Mouse (Mus musculus): Measurements from ENCODE around the gene Zfp715. TPM values are rescaled to one million over a fixed set of nuclear protein-coding genes. Genes with fewer than 3 reads are reported as not detected.
"Not testable (repeated sequence)": the region's sequence is repeated elsewhere in the genome, so short reads cannot be mapped to it uniquely, and the experiment has no call there.

The Zfp715 gene
- polyA plus RNA-seq, 1 experiment from 2014 or later: 14.4 TPM

DNA sequence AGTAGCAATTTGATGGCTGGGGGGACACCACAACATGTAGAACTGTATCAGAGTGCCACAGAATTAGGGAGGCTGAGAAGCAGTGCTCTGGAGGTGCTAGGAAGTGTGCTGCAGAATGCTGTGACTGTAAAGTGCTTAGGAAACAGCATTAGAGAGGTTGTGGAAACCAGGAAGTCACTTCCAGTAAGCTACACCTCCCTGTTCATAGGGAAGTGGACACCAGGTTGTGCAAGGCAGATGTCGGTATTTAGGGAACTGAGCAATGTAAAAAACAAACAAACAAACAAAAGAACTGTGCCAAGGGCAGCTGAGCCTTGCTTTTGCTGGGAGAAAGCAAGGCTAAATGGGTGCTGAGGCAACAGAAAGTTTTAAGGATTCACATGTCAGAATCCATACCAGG, 39.6 kb downstream of the Zfp715 start:
- H3K27ac ChIP-seq (ENCODE audit: low read length): no peak overlapping the region
- no peak for ATAC-seq (ENCODE audit: insufficient read depth, low FRiP score)
- no peak overlapping the region for H3K4me3 ChIP-seq (replicated peaks; ENCODE audit: low read length)

DNA sequence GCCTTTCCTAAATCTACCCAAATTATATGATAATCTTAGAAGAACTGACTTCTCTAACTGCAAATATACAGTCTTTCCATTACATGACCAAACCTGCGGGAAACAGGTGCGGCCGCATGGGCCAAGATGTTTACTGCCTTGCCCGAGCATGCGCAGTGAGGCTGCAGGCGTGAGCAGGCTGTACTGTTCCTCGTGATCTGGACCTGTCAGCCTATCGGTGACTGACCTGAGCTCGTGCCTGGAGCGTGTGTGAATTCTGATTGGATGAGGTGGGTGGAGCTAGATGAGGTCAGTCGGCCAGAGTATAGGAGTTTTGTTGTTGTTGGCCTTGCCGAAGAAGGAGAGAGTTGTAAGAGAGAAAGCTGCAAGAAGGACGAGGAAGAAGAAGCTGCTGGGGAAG, 45.7 kb downstream of the Zfp715 start:
- not testable (repeated sequence) for H3K4me2 ChIP-seq (ENCODE audit: low read depth, low read length); H3K9ac ChIP-seq (ENCODE audit: low read length); H3K4me3 ChIP-seq (replicated peaks; ENCODE audit: low read length); H3K27me3 ChIP-seq (ENCODE audit: control insufficient read depth, insufficient read depth, low read length); H3K9me3 ChIP-seq (replicated peaks; ENCODE audit: control insufficient read depth, low read length); H3K36me3 ChIP-seq (ENCODE audit: control insufficient read depth, insufficient read depth, low read length); ATAC-seq (ENCODE audit: insufficient read depth, low FRiP score); H3K4me1 ChIP-seq (ENCODE audit: control insufficient read depth, insufficient read depth, low read length); H3K27ac ChIP-seq (ENCODE audit: low read length)
- WGBS: 85% methylated on average over 13 of the region's 13 CpGs

More for the DNA sequence above, 39.6 kb downstream of the Zfp715 start:
- Histone ChIP-seq H3K9ac (ENCODE audit: low read length) (no peak overlapping the region), H3K27me3 (ENCODE audit: control insufficient read depth, insufficient read depth, low read length) (no peaks in the 10 kb centered on the region), H3K4me1 (ENCODE audit: control insufficient read depth, insufficient read depth, low read length) (no peaks in the 10 kb centered on the region), H3K36me3 (ENCODE audit: control insufficient read depth, insufficient read depth, low read length) (no peaks in the 10 kb centered on the region), H3K9me3 (replicated peaks; ENCODE audit: control insufficient read depth, low read length) (no peaks in the 10 kb centered on the region), H3K4me2 (ENCODE audit: low read depth, low read length) (no peak overlapping the region)
- WGBS: 59% methylated on average over 1 of the region's 1 CpGs

DNA sequence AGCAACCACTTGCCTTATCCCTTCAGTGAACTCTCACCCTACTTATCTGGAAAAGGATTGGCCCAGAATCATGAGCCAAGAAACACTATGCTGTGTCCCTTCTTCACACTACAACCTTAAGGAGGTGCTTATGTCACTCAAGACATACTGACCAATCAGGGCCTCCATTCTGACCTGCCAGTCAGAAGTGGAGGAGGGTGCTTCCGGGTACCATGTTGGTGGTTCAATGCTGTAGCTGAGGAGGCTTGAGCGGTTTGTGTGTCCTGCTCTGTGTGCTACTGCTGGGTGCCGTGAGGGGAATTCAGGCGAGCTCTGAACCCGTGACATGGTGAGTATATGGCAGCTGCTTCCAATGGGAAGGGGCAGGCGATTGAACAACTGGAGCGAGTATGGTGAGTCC, 59.6 kb downstream of the Zfp715 start:
- 75% methylated on average over 7 of the region's 7 CpGs for WGBS
- no peaks in the 10 kb centered on the region for H3K9me3 ChIP-seq (replicated peaks; ENCODE audit: control insufficient read depth, low read length)
- no peak overlapping the region for H3K4me2 ChIP-seq (ENCODE audit: low read depth, low read length)
- no peak overlapping the region for H3K4me3 ChIP-seq (replicated peaks; ENCODE audit: low read length)
- no peaks in the 10 kb centered on the region for H3K27me3 ChIP-seq (ENCODE audit: control insufficient read depth, insufficient read depth, low read length)
- H3K4me1 ChIP-seq (ENCODE audit: control insufficient read depth, insufficient read depth, low read length): no peaks in the 10 kb centered on the region
- no peaks in the 10 kb centered on the region for H3K36me3 ChIP-seq (ENCODE audit: control insufficient read depth, insufficient read depth, low read length)
- no peak overlapping the region for H3K27ac ChIP-seq (ENCODE audit: low read length)
- no peak for ATAC-seq (ENCODE audit: insufficient read depth, low FRiP score)
- H3K9ac ChIP-seq (ENCODE audit: low read length): no peak overlapping the region

DNA sequence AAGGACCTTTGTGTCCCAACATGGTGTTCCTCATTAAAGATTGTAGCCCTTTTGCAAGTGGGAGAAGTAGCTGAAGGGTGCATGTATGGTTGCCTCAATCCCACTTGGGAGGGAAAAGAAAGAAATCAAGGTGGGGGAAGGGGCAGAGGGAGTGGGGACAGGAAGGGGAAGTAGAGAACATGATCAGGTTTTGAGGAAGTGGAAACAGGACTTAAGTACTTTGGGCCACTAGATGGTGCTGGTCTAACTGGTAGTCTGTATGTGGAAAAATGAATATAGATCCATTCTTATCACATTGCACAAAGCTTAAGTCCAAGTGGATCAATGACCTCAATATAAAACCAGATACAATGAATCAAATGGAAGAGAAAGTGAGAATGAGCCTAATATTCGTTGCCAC, 62.4 kb downstream of the Zfp715 start:
- not testable (repeated sequence) for H3K9me3 ChIP-seq (replicated peaks; ENCODE audit: control insufficient read depth, low read length); H3K27me3 ChIP-seq (ENCODE audit: control insufficient read depth, insufficient read depth, low read length); H3K9ac ChIP-seq (ENCODE audit: low read length); H3K4me1 ChIP-seq (ENCODE audit: control insufficient read depth, insufficient read depth, low read length); ATAC-seq (ENCODE audit: insufficient read depth, low FRiP score); H3K36me3 ChIP-seq (ENCODE audit: control insufficient read depth, insufficient read depth, low read length); H3K4me3 ChIP-seq (replicated peaks; ENCODE audit: low read length); H3K27ac ChIP-seq (ENCODE audit: low read length); H3K4me2 ChIP-seq (ENCODE audit: low read depth, low read length)
- WGBS: 81% methylated on average over 1 of the region's 1 CpGs

Other genes starting within 250 kb of the Zfp715 start
- gene Zfp936, start 199.1 kb downstream of the Zfp715 start, polyA plus RNA-seq (2015; fragmentation: Nextera tagmentation; extraction: Ambion mirVana): not detected in 2 replicates
- 0.15 and 0.27 TPM in 2 replicates for gene Siglecf, start 38.0 kb upstream of the Zfp715 start, polyA plus RNA-seq (2015; fragmentation: Nextera tagmentation; extraction: Ambion mirVana)
- 0.26 and 0.45 TPM in 2 replicates for gene Siglecg, start 94.9 kb upstream of the Zfp715 start, polyA plus RNA-seq (2015; fragmentation: Nextera tagmentation; extraction: Ambion mirVana)
- gene Lim2, start 114.4 kb upstream of the Zfp715 start, polyA plus RNA-seq (2015; fragmentation: Nextera tagmentation; extraction: Ambion mirVana): 0.29 TPM in 1 of 2 replicates, not detected in the other
- gene Nkg7, start 123.8 kb upstream of the Zfp715 start, polyA plus RNA-seq (2015; fragmentation: Nextera tagmentation; extraction: Ambion mirVana): 2.7 and 2.8 TPM in 2 replicates
- not detected in 2 replicates for gene Cldnd2, start 127.5 kb upstream of the Zfp715 start, polyA plus RNA-seq (2015; fragmentation: Nextera tagmentation; extraction: Ambion mirVana)
- gene Etfb, start 130.8 kb upstream of the Zfp715 start, polyA plus RNA-seq (2015; fragmentation: Nextera tagmentation; extraction: Ambion mirVana): 365 and 382 TPM in 2 replicates
- gene Gm45233, start 130.8 kb upstream of the Zfp715 start, polyA plus RNA-seq (2015; fragmentation: Nextera tagmentation; extraction: Ambion mirVana): 0.62 TPM in 1 of 2 replicates, not detected in the other
- 17.7 and 28.7 TPM in 2 replicates for gene Vsig10l, start 149.9 kb upstream of the Zfp715 start, polyA plus RNA-seq (2015; fragmentation: Nextera tagmentation; extraction: Ambion mirVana)
- 0.30 and 0.39 TPM in 2 replicates for gene Iglon5, start 176.8 kb upstream of the Zfp715 start, polyA plus RNA-seq (2015; fragmentation: Nextera tagmentation; extraction: Ambion mirVana)
- gene 4931406B18Rik, start 192.6 kb upstream of the Zfp715 start, polyA plus RNA-seq (2015; fragmentation: Nextera tagmentation; extraction: Ambion mirVana): not detected in 2 replicates
- gene Cd33, start 231.1 kb upstream of the Zfp715 start, polyA plus RNA-seq (2015; fragmentation: Nextera tagmentation; extraction: Ambion mirVana): 3.0 and 3.7 TPM in 2 replicates
- gene Zfp658, start 249.0 kb upstream of the Zfp715 start, polyA plus RNA-seq (2015; fragmentation: Nextera tagmentation; extraction: Ambion mirVana): 3.5 and 3.6 TPM in 2 replicates

Measured in stomach, embryonic 16.5 days (tissue).